ENCODE assay signal across 8 mouse cellular contexts in genomic region chr16:37994647-37995046, GRCm38 (mm10).
DNase-seq lines count a peak whose midpoint lies in the region; ATAC-seq and TF ChIP-seq lines count a peak whose summit lies in the region.

No protein-coding gene starts in this region.

- intact Hi-C loops in left cerebral cortex, postnatal 36 days (cut with DNase I): loop anchor here (2.0 to 5.0 kb wide), 2 partner anchors 94 to 203 kb away; partner anchors contain the start of gene Gsk3b

- H3K4me1 ChIP-seq in hindbrain, postnatal 0 days (ENCODE audit: insufficient read depth, low read length): peaks cover 6% of the 10 kb centered on the region
- peaks cover 51% of the 10 kb centered on the region for H3K4me1 ChIP-seq in midbrain, embryonic 10.5 days

- no peak overlapping the region for H3K4me3 ChIP-seq in hindbrain, postnatal 0 days (ENCODE audit: low read length)
- no peak overlapping the region for H3K4me3 ChIP-seq in midbrain, embryonic 10.5 days

- no peaks in the 10 kb centered on the region for H3K36me3 ChIP-seq in hindbrain, postnatal 0 days (ENCODE audit: insufficient read depth, low read length)
- no peaks in the 10 kb centered on the region for H3K36me3 ChIP-seq in midbrain, embryonic 10.5 days

- H3K27me3 ChIP-seq in hindbrain, postnatal 0 days (ENCODE audit: insufficient read depth, low read length): no peaks in the 10 kb centered on the region
- H3K27me3 ChIP-seq in midbrain, embryonic 10.5 days (ENCODE audit: low read depth, poor library complexity, severe bottlenecking): no peaks in the 10 kb centered on the region

- H3K9ac ChIP-seq in hindbrain, postnatal 0 days (replicated peaks; ENCODE audit: low read length): no peak overlapping the region

- 14% methylated on average over 12 of the region's 12 CpGs for WGBS in hindbrain, postnatal 0 days
- WGBS in midbrain, embryonic 10.5 days: 19% methylated on average over 12 of the region's 12 CpGs

- H3K4me2 ChIP-seq in hindbrain, postnatal 0 days (ENCODE audit: low read depth, low read length): peak overlapping the region; percentile 23; the same call in 1 of the 2 replicates

- peak; percentile 81 for TF ChIP-seq CTCF in hindbrain, postnatal 0 days (IDR thresholded peaks at IDR 0.05; ENCODE audit: low read depth)

- peak; percentile 82 for ATAC-seq in hindbrain, postnatal 0 days

- H3K9me3 ChIP-seq in hindbrain, postnatal 0 days (ENCODE audit: low read length): no peaks in the 10 kb centered on the region
- H3K9me3 ChIP-seq in midbrain, embryonic 10.5 days (replicated peaks): no peaks in the 10 kb centered on the region

- DNase-seq in layer of hippocampus, adult 11-12 months (ENCODE audit: low spot score): peak; percentile 60
- DNase-seq in layer of hippocampus, adult 9-10 months (ENCODE audit: low spot score): no peak
- DNase-seq in cerebellum, adult 8-10 months: peak; percentile 77
- peak; percentile 57 for DNase-seq in gastrocnemius, postnatal 10 days
- peak; percentile 82 for DNase-seq in hindbrain, postnatal 0 days (ENCODE audit: low spot score)
- DNase-seq in left cerebral cortex, postnatal 36 days (ENCODE audit: low spot score in 2 of 2): peak; percentile 52 to 57
- peak; percentile 59 for DNase-seq in midbrain, embryonic 10.5 days (ENCODE audit: low spot score)
- DNase-seq in spleen, postnatal 36 days (ENCODE audit: low spot score in 2 of 2): peak; percentile 20 to 21

- no peak overlapping the region for H3K27ac ChIP-seq in hindbrain, postnatal 0 days
- peak overlapping the region; percentile 75 for H3K27ac ChIP-seq in midbrain, embryonic 10.5 days (replicated peaks)
